Mouse (Mus musculus): ENCODE results near the gene Adrm1. TPM values are rescaled to one million over a fixed set of nuclear protein-coding genes. Genes with fewer than 3 reads are reported as not detected.
A peak's percentile ranks its signal among the peaks of the same experiment; 100 is the strongest.

The Adrm1 gene
- polyA plus RNA-seq, 1 experiment = 45.5 TPM

GRCm38 (mm10) chr2:180204501-180204900 is 33.2 kb downstream of the Adrm1 start:
- no peak for TF ChIP-seq POLR2A (IDR thresholded peaks at IDR 0.05; ENCODE audit: borderline replicate concordance, control insufficient read depth, low read depth, low read length)
- TF ChIP-seq CTCF (IDR thresholded peaks at IDR 0.05; ENCODE audit: control insufficient read depth, insufficient read depth, low read length) = no peak
- WGBS = 87% methylated on average over 9 of the region's 9 CpGs
- Histone ChIP-seq H3K27ac (ENCODE audit: control insufficient read depth, insufficient read depth, low read depth, low read length, poor library complexity) (no peak overlapping the region), H3K4me3 (replicated peaks; ENCODE audit: control insufficient read depth, low read depth, low read length) (no peak overlapping the region), H3K4me1 (ENCODE audit: control insufficient read depth, insufficient read depth, low read length) (no peaks in the 10 kb centered on the region; the same call in 1 of the 2 replicates)

GRCm38 (mm10) chr2:180205083-180205955 is 34.0 kb downstream of the Adrm1 start:
- Histone ChIP-seq H3K4me3 (replicated peaks; ENCODE audit: control insufficient read depth, low read depth, low read length) (no peak overlapping the region), H3K4me1 (ENCODE audit: control insufficient read depth, insufficient read depth, low read length) (no peaks in the 10 kb centered on the region; the same call in 1 of the 2 replicates), H3K27ac (ENCODE audit: control insufficient read depth, insufficient read depth, low read depth, low read length, poor library complexity) (no peak overlapping the region)
- TF ChIP-seq POLR2A (IDR thresholded peaks at IDR 0.05; ENCODE audit: borderline replicate concordance, control insufficient read depth, low read depth, low read length) (no peak), CTCF (IDR thresholded peaks at IDR 0.05; ENCODE audit: control insufficient read depth, insufficient read depth, low read length) (no peak)
- WGBS = 91% methylated on average over 12 of the region's 12 CpGs

- no peak overlapping the region for H3K27ac ChIP-seq (ENCODE audit: control insufficient read depth, insufficient read depth, low read depth, low read length, poor library complexity)
- no peaks in the 10 kb centered on the region; the same call in 1 of the 2 replicates for H3K4me1 ChIP-seq (ENCODE audit: control insufficient read depth, insufficient read depth, low read length)
- TF ChIP-seq CTCF (IDR thresholded peaks at IDR 0.05; ENCODE audit: control insufficient read depth, insufficient read depth, low read length) (no peak), POLR2A (IDR thresholded peaks at IDR 0.05; ENCODE audit: borderline replicate concordance, control insufficient read depth, low read depth, low read length) (no peak)
- 78% methylated on average over 2 of the region's 2 CpGs for WGBS
- no peak overlapping the region for H3K4me3 ChIP-seq (replicated peaks; ENCODE audit: control insufficient read depth, low read depth, low read length)
Measured at GRCm38 (mm10) chr2:180205956-180206280, 34.6 kb downstream of the Adrm1 start.

GRCm38 (mm10) chr2:180207840-180208239 is 36.6 kb downstream of the Adrm1 start:
- Histone ChIP-seq H3K27ac (ENCODE audit: control insufficient read depth, insufficient read depth, low read depth, low read length, poor library complexity) (no peak overlapping the region), H3K4me3 (replicated peaks; ENCODE audit: control insufficient read depth, low read depth, low read length) (no peak overlapping the region), H3K4me1 (ENCODE audit: control insufficient read depth, insufficient read depth, low read length) (no peaks in the 10 kb centered on the region; the same call in 1 of the 2 replicates)
- TF ChIP-seq POLR2A (IDR thresholded peaks at IDR 0.05; ENCODE audit: borderline replicate concordance, control insufficient read depth, low read depth, low read length) (no peak), CTCF (IDR thresholded peaks at IDR 0.05; ENCODE audit: control insufficient read depth, insufficient read depth, low read length) (peak; percentile 57)
- 86% methylated on average over 7 of the region's 7 CpGs for WGBS

GRCm38 (mm10) chr2:180208976-180209375 is 37.7 kb downstream of the Adrm1 start:
- WGBS = 41% methylated on average over 1 of the region's 1 CpGs
- TF ChIP-seq CTCF (IDR thresholded peaks at IDR 0.05; ENCODE audit: control insufficient read depth, insufficient read depth, low read length) (no peak), POLR2A (IDR thresholded peaks at IDR 0.05; ENCODE audit: borderline replicate concordance, control insufficient read depth, low read depth, low read length) (no peak)
- H3K4me3 ChIP-seq (replicated peaks; ENCODE audit: control insufficient read depth, low read depth, low read length) = no peak overlapping the region
- H3K4me1 ChIP-seq (ENCODE audit: control insufficient read depth, insufficient read depth, low read length) = no peaks in the 10 kb centered on the region; the same call in 1 of the 2 replicates
- H3K27ac ChIP-seq (ENCODE audit: control insufficient read depth, insufficient read depth, low read depth, low read length, poor library complexity) = no peak overlapping the region

- TF ChIP-seq POLR2A (IDR thresholded peaks at IDR 0.05; ENCODE audit: borderline replicate concordance, control insufficient read depth, low read depth, low read length) (no peak), CTCF (IDR thresholded peaks at IDR 0.05; ENCODE audit: control insufficient read depth, insufficient read depth, low read length) (no peak)
- no peak overlapping the region for H3K4me3 ChIP-seq (replicated peaks; ENCODE audit: control insufficient read depth, low read depth, low read length)
- no peaks in the 10 kb centered on the region; the same call in 1 of the 2 replicates for H3K4me1 ChIP-seq (ENCODE audit: control insufficient read depth, insufficient read depth, low read length)
- no peak overlapping the region for H3K27ac ChIP-seq (ENCODE audit: control insufficient read depth, insufficient read depth, low read depth, low read length, poor library complexity)
- 82% methylated on average over 3 of the region's 3 CpGs for WGBS
Measured at GRCm38 (mm10) chr2:180212255-180212654, 41.0 kb downstream of the Adrm1 start.

- 85% methylated on average over 4 of the region's 4 CpGs for WGBS
- no peak overlapping the region for H3K27ac ChIP-seq (ENCODE audit: control insufficient read depth, insufficient read depth, low read depth, low read length, poor library complexity)
Measured at GRCm38 (mm10) chr2:180214352-180214978, 43.2 kb downstream of the Adrm1 start.

GRCm38 (mm10) chr2:180215011-180215461 is 43.8 kb downstream of the Adrm1 start:
- TF ChIP-seq CTCF (IDR thresholded peaks at IDR 0.05; ENCODE audit: control insufficient read depth, insufficient read depth, low read length) = no peak
- no peak for TF ChIP-seq POLR2A (IDR thresholded peaks at IDR 0.05; ENCODE audit: borderline replicate concordance, control insufficient read depth, low read depth, low read length)

More at GRCm38 (mm10) chr2:180214352-180214978, 43.2 kb downstream of the Adrm1 start:
- H3K4me3 ChIP-seq (replicated peaks; ENCODE audit: control insufficient read depth, low read depth, low read length) = no peak overlapping the region
- no peaks in the 10 kb centered on the region for H3K4me1 ChIP-seq (ENCODE audit: control insufficient read depth, insufficient read depth, low read length)
- TF ChIP-seq CTCF (IDR thresholded peaks at IDR 0.05; ENCODE audit: control insufficient read depth, insufficient read depth, low read length) = no peak
- no peak for TF ChIP-seq POLR2A (IDR thresholded peaks at IDR 0.05; ENCODE audit: borderline replicate concordance, control insufficient read depth, low read depth, low read length)

More at GRCm38 (mm10) chr2:180215011-180215461, 43.8 kb downstream of the Adrm1 start:
- WGBS = 70% methylated on average over 8 of the region's 8 CpGs
- Histone ChIP-seq H3K4me1 (ENCODE audit: control insufficient read depth, insufficient read depth, low read length) (no peaks in the 10 kb centered on the region), H3K27ac (ENCODE audit: control insufficient read depth, insufficient read depth, low read depth, low read length, poor library complexity) (no peak overlapping the region), H3K4me3 (replicated peaks; ENCODE audit: control insufficient read depth, low read depth, low read length) (no peak overlapping the region)
